Mouse (Mus musculus) ovary, postnatal 14 days (tissue): ENCODE measurements at regions not wholly inside any gene's neighbourhood (a gene's known extent, or its start where the extent isn't known, plus 50 kb on each side); places are given as distances from the start of the nearest gene placed in this dataset.

Source experiments
- DNase-seq: peaks from one replicate; pipeline ENCODE4 v3.0.0; 2022; ENCODE audit warnings: low spot score

DNA sequence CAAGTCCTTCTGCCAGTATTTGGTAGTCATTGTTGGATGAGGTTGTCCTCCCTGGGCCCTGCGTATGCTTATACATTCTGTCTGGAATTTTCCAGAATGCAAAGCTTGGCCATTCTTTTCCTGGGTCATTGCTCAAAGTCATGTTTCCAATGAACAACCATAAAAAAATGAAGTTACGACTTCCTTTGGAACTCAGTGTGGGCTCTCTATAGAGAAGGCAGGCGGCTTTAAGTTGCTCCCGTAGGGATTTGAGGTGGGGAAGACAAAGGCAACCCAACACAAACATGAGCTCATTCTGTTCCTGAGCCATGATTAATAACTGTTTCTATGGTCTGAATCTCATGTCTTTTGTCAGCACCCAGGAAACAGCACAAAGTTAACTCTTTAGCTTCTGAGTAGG, 204.3 kb downstream of the Hhipl2 start:
- no peak for DNase-seq

DNA sequence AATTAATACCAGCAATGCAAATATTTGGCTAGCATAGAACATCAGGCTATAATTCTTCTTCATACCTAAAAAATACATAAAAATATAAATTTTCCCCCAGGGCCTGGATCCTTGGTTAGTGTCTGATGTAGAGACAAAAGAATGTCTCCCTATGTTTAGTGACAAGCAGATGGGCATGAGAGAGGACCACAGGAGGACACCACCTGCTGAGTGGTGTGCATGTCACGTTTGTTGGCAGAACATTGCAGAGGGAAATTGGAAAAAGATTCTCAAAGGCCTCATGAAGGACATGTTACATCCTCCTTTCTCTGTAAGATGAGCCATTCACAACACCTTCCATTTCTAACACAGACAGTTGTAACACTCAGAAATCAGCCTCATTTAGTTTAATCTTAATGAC, 206.3 kb downstream of the Hhipl2 start:
- no peak for DNase-seq

DNA sequence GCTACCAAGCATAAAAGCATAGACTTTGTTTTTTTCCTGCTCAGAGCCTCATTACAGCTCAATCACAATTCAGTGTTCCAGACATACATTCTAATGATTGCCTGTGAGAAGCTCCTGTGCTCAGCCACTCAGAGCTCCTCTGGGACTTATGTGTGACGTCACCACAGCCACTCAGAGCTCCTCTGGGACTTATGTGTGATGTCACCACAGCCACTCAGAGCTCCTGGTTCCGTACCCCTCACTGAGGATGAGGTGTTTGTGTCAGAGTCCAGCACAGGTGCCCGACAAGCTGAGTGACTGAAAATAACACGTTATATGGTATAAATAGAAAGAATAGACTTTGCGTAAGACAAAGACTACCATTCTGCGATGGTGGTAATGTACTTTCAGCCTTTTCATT, 215.8 kb downstream of the Hhipl2 start:
- no peak for DNase-seq

DNA sequence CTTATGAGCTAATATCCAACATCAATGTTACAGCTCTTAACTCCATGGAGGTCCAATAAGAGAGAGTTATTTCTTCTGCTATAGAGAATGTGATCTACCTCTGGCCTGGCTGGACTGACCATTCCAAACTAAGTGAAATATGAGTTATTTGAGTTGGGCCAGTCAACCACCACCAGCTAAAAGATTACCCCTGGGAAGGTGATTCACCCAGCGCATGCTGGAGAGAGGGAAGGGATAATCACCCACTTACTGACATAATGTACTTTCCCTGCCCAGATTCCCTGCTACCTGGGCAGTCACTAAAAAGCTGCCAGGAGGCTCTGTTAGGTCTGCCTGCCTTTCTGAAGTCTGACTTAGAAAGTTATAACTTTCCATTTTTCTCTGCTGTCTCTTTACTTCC, 216.8 kb downstream of the Hhipl2 start:
- DNase-seq, result no peak

DNA sequence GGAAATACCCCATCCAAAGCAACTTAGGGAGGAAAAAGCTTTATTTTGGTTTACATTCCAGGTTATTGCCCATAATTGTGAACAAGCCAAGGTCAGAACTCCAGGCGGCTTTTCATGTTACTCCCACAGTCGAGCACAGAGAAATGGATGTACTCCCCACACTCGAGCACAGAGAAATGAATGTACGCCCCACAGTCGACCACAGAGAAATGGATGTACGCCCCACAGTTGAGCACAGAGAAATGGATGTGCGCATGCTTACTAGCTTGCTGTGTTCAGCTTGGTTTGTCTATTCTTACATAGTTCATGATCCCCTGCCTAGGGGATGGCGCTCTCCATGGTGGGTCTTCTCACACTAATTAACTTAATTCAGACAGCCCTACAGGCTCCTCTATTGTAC, 219.2 kb downstream of the Hhipl2 start:
- no peak for DNase-seq

DNA sequence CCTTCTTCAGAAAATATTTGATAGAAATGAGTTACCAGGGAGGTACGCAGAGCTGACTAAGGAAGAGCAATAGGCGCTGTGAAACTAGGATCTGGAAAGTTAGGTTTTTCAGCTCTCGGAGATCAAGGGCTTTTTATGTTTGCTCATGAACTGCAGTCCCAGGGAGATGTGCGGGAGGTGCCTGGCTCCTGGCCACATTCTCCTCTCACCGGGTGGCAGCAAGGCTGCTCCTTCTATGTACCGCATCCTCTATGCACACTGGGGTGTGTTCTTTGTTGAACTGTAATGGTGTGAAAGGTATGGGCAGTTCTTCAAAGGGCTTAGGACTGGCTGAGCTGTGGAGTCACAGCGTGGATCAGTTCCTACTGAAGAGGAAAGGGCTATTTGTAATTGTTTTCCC, 221.3 kb downstream of the Hhipl2 start:
- no peak for DNase-seq

DNA sequence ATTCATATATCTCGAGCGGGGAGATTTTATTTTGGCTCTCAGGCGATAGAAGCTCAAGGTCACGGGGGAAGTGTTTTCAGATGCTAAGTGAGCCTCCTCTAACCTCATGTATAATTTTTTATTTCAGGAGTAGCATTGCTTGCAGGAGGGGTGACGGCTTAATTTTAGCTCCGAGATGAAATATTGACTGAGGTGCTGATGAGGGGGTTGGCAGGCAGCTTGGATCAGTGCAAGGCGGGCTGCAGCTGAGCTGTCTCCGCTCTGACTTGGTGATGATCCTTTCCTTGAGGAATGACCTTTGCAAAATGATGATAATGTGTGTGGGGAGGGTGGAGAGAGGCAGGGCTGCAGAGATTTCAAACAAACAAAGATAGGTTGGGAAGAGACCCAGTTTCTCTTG, 222.6 kb downstream of the Hhipl2 start:
- no peak for DNase-seq

DNA sequence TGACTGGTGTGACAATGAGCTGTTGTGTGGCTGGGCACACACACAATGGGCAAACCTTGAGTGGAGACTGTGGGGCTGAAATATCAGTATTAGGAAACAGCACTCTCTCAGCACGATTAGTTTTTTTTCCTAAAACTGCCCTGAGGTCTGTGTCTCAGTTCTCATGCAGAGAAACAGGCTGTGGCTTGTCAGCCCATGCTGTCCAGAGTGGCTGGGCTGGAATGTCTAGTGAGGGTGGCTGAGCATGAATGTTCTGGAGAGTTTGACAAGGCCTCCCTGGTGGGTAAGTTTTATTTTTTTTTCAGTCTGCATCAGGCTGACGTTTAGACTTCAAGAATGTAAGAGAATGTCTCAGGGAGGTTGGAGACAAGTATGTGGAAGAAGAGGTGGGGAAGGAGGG, 226.0 kb downstream of the Hhipl2 start:
- DNase-seq, result no peak

DNA sequence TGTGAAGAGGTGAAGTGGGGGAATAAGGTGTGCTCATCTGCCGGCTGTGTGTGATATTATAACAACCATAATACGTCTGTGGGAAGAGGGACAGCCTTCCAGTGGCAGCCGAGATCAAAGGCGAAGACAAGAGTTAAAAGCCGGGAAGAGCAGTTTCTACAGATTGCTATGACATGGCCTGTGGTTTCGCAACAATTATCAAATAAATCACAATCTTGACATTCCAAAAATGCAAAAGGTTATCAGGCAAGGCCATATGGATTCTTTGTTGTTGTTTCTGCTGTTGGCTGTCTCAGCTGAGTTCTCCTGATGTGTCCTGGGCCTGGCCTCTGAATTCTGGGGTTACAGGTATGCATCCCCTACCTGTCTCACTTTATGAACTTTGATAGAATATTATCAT, 235.9 kb downstream of the Hhipl2 start:
- DNase-seq, result no peak

DNA sequence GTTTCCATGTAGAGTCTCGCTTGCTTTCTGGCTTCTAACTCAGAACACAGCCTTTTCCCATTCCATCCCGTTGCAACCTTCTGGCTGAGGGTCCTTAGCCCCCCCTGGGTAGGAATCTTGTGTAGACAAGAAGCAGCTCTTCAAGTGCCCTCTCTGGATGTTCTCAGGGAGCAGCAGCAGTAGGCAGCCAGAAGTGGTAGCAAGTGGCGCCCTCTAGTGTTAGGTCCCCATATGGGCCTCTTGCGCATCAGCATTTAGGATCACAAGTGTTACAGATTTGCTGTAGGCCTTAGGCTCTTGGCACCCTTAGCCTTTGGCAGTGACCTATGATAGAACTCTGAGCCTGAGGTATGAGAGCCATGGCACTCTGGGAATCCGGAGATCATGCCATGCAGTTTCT, 239.0 kb downstream of the Hhipl2 start:
- DNase-seq, result peak; percentile 51

DNA sequence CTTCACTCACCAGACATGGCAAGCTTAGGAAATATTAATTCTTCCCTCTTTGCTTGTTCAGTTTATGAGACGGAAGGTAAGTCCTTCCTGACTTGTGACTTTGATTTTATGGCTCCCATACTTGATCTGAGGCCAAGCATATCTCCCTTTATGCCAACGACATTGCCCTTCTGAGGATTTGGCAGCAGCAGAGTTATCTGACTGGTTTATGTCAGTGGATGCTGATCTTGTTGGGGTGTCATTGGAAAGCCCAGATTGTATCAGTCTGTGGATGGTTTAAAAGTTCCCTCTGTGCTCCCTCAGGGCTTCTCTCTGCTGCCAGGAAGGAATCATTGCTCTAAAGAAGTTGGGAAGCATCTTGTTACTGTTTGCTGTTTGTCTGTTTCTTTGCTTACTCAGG, 242.5 kb downstream of the Hhipl2 start:
- DNase-seq, result no peak

DNA sequence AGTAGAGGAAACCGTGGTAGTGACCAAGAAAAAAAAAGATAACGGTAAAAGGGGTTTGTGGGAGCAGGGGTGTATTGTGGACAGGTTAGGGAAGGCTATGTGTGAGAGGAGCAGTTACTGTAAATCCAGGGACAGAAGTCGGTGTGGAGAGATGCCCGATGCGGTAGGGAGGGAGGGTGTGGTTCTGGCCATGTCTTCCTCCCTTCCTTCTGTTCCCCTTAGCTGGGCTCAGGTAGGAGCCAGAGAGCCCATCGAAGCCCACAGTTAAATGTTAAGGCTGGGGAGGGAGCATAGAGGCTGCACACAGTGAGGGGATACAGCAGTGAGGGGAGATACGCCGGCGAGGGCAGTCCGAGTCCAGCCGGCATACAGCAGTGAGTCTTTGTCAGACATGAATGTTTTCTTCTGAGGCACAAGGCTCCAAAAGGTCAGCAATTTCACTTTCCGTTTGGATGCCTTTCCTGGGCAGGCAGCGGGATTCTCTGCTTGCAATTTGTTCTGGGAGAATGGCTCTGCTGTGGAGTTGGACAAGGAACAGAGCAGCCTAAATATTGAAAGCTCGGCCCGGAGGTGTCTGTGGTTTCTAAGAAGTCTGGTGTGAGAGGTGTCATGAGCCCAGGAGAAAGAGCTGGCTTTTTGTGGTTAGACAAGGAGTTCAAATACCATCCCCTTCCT, 244.5 kb downstream of the Hhipl2 start:
- no peak for DNase-seq

DNA sequence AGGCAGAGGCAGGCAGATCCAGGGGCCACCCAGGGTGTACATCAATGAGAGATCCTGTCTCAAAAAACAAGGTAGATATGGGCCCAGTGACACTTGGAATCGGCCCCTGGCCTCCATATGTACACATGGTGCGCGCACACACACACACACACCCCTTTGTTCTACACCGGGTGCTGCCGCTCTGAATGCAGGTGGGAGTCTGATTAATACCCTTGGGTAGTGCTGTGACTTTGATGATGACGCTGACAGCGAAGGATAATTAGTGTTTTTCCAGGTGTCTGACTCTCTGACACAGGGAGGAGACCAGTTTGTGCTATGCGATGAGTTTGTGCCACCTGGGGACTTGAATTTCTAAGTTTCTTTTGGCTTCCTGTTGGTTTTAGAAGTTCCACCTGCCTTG, 251.3 kb downstream of the Hhipl2 start:
- DNase-seq, result no peak

DNA sequence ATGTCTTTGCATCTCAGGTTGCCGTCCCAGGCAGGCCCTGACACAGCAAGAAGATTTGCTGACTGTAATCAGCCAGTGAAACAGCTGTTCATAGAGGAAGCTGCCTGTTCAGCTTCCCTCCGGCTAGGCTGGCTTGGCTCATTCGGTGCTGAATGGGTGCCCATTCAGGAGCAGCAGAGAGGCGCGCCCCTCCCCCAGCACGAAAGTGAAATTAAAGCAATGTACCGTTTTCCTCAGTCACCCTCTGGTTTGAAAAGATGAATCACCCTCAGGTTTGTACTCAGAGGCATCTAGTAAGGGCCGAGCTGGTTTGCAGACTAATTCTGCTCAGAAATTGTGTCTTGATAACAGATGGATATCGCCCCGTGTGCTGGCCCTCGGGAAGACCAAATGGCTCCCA, 251.7 kb downstream of the Hhipl2 start:
- DNase-seq, result no peak

DNA sequence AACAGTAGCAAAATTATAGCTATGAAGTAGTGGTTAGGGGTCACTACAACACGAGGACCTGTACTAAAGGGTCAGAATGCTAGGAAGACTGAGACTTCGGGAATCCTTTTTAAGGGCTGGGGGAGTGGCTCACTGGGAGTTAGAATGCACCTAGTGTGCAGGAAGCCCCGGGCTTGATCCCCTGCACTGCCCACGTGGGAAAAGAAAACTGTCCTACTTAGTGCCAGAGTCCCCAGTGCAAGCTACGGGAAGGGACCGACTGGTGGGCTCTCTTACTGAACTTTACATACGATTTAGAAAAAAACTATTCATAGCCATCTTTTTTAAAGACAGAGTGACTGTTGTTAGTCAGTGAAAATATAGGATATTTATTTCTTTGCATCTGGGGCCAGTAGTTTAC, 252.5 kb downstream of the Hhipl2 start:
- no peak for DNase-seq

DNA sequence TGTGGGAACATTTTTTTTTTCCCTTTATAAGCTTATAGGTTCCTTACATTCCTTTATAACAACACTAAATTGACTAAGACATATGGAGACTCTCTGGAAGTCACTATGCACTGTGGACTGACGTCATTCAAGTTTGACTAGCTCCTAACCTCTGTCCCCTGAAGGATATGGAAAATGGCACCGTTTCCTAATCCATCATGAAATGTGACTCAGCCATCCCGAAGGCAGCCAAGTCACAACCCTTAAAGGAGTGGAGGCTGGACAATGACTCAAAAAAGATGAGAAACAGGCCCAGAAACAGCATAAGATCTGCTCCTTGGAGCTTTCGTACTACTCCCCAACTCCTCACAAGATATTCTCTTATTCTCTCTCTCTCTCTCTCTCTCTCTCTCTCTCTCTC, 253.5 kb downstream of the Hhipl2 start:
- DNase-seq, result no peak

DNA sequence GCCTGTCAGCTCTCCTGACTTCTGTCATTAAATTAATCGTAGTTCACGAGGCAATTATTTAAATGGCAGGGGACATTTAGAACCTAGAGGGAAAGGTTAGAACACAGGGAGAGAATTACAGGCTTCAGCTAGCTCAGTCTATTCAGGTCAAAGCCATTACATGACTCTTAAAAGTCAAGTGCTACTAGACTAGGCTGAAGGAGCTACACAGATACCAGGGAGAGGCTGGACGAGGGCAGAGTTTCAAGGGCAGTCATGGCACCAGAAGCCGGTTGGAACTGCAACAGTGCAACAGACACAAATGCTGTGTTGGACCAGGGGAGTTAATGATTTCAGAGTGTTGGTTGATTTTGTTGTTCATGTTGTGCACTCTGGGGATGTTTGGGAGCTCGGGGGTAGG, 254.5 kb downstream of the Hhipl2 start:
- DNase-seq, result no peak

DNA sequence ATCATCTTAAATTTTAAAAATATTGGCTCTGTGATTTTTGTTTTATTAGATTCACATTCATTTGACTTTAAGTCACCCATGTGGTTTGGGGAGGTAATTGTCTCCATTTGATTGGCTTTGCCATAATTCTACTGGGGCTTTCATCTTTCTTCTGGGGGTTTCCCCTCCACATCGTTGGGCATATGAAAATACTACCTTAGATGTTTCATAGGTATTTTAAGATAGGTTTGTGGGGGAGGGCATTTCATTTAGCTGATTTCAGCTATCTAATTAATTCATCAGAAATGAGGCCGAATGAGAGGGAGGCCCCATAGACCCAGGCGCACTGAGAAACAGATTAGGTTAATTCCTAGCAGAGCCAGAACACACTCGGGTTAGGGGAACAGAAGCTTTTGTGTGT, 259.6 kb downstream of the Hhipl2 start:
- DNase-seq, result no peak

DNA sequence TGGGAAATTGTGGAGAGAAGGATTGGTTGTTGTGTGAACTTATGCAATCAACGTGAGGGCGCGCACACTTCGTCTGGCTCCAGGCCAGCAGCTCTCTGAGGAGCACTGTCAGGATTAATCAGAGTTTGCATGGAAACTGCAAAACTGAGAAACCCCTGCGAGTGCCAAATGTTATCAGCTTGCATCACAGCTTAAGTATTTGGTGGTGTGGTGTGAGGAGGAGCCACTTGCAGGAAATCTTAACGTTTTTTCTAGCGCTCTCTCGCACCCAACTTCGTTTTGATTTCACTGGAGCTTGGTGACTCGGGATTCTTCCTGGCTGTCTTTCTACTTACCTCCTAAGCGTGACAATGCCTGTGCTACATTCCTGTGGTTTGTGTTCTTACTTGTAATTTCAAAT, 261.9 kb downstream of the Hhipl2 start:
- DNase-seq, result peak; percentile 12

DNA sequence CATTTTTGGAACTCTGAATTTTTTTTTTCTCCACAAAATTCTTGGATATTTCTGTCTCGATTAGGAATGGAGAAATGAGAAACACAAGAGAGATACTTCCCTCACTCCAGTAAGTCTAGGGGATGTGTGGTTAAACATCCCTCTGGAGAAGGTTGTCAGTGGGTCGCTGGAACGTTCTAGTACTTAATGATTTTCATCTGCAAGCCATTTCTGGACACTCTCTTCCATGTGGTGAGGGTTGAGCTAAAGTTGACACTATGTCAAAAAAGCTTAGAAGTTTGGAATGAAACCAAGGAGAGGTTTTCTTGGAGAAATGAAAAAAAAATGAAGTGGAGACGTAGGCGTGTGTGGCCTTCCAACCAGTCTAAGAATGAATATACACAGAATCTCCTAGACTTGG, 268.0 kb downstream of the Hhipl2 start:
- no peak for DNase-seq

DNA sequence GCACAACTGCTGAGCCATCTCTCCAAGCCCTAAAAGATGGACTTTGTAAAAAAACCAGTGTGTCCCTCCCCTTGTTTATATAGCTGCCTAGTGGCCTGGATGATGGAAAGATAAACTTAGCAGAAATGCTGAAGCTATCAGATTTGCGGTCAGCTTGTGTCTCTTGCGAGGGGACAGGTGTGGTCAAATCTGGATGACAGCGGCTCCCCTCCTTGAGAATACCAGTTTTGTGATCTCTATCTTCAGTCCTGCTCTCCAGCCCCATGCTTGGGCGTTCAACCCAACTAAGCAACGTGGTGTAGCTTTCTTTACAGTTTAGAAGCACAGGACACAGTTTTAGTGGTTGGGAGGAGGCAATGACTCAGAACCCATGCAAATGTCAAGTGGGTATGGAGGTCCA, 274.7 kb downstream of the Hhipl2 start:
- DNase-seq, result no peak

DNA sequence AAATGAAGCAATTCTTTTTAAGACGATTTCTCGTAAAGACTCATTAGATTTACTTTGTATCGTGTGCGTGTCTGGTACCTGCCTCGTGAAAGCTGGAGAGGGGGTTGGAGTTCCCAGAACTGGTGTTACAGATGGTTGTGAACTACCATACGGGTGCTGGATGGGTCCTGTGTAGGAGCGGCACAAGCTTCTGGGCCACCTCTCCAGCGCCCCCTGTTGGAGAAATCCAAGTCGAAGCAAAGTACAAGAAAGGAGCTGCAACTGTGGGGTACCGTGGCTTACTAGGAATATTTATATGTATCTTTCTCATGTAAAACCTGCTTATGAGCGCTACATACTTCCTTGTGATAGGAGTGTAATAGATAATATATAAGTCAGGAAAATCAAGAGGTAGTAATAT, 281.3 kb downstream of the Hhipl2 start:
- no peak for DNase-seq

DNA sequence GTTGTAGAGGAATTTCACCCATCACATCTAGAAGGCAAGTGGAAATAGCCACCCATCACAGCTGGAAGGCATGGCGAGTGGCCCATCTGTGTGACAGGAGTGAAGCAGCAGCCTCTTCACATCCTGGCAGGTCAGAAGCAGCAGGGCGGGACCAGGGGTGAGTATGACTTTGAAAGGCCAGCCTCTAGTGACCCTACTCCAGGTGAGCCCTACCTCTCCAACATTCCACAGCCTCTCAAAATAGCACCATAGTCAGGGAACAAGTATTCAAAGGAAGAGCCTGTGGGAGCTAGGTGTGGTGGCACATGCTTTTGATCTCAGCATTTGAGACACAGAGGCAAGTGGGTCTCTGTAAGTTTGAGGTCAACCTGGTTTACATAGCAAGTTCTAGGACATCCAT, 284.9 kb downstream of the Hhipl2 start:
- no peak for DNase-seq

DNA sequence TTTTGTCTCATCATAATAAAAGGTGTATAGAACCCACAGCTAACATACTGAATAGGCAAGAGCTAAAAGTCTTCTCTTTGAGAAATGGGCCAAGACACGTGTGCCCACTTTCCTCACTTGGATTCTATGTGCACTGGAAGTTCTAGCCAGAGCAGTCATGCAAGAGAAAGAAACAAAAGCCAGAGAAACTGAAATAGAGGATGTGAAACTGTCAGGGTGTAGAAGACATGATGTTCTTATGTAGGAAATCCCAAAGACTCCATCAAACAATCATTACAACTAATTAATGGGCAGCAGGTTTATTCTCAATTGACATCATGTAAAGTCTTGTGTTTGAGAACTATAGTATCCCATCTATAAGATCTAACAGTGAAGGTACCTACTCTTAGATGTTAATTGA, 294.9 kb downstream of the Hhipl2 start:
- DNase-seq, result no peak

DNA sequence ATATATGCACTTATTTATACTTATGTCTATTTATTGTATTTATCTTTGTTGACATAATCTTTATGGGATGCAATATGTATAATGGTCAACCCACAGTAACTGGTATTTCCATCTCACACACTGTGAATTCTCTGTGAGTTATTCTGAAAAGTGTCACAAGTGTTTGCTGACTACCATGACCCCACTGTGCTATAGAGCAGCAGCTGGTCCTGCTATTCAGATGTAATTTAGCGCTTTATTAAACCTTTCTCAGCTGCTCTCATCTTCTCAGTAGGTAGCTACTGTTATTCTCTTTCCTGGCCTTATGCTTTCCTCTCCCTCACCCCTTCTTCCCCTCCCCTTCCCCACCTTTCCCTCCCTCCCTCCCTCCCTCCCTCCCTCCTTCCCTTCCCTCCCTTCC, 296.0 kb upstream of the Dusp10 start:
- no peak for DNase-seq
